8 mouse cellular contexts compared by ENCODE assay signal in the genomic region with DNA sequence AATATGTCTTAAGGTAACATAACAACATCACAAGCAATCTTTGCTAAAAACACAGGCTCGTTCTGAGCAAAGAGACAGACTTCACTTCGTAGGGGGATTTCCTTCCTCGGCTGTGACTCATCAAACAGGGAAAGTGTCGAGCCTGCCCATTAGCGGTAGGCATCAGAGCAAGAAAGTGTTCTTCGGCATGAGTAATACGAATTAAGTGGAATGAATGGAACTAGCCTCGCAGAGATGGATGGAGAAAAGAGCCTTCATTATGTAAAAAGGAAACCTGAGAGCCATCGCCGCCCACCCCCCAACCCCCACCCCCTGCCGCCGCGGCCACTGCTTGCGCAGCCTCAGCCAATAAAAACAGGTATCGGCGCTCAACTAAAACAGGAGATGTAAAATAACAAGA. TPM values are rescaled to one million over a fixed set of nuclear protein-coding genes. Genes with fewer than 3 reads are reported as not detected.
DNase-seq lines count a peak whose midpoint lies in the region; ATAC-seq and TF ChIP-seq lines count a peak whose summit lies in the region.

No protein-coding gene starts in this region.

- peak; percentile 6 for DNase-seq in adrenal gland, postnatal 10 days
- DNase-seq in adrenal gland, postnatal 4 days (ENCODE audit: low spot score in 2 of 2): no peak
- DNase-seq in natural killer cell, adult 2 months (ENCODE audit: low spot score in 2 of 2): peak; percentile 46 to 60
- no peak for DNase-seq in frontal cortex, postnatal 14 days (ENCODE audit: low spot score in 2 of 2)
- DNase-seq in cerebellum, adult 2 months: no peak

- H3K79me3 ChIP-seq in C2C12 (ENCODE audit: low read depth): no peaks in the 10 kb centered on the region

- TF ChIP-seq CTCF in C2C12 (IDR thresholded peaks at IDR 0.05; ENCODE audit: control insufficient read depth, insufficient read depth, insufficient read length): no peak
- no peak for TF ChIP-seq CTCF in cerebellum, adult 2 months (IDR thresholded peaks at IDR 0.05; ENCODE audit: borderline replicate concordance, insufficient read depth, low read depth, low read length)

- peaks cover 10% of the 10 kb centered on the region for H3K4me1 ChIP-seq in embryonic facial prominence, embryonic 13.5 days
- no peaks in the 10 kb centered on the region for H3K4me1 ChIP-seq in intestine, embryonic 15.5 days (replicated peaks)
- no peaks in the 10 kb centered on the region for H3K4me1 ChIP-seq in cerebellum, adult 2 months (ENCODE audit: control insufficient read depth, insufficient read depth, low read length)

- TF ChIP-seq POLR2A in cerebellum, adult 2 months (IDR thresholded peaks at IDR 0.05; ENCODE audit: borderline replicate concordance, insufficient read depth, low read length): no peak

- peak; percentile 53; the same call in 1 of the 2 replicates for ATAC-seq in embryonic facial prominence, embryonic 13.5 days (ENCODE audit: insufficient number of reproducible peaks, insufficient read depth, low FRiP score, low TSS enrichment, low read depth)
- peak; percentile 69 for ATAC-seq in intestine, embryonic 15.5 days

- peak overlapping the region; percentile 44; the same call in 1 of the 2 replicates for H3K27ac ChIP-seq in embryonic facial prominence, embryonic 13.5 days
- H3K27ac ChIP-seq in intestine, embryonic 15.5 days: no peak overlapping the region
- no peak overlapping the region for H3K27ac ChIP-seq in cerebellum, adult 2 months (ENCODE audit: insufficient read depth, low read length)

- no peaks in the 10 kb centered on the region for H3K27me3 ChIP-seq in C2C12 (ENCODE audit: control insufficient read depth, insufficient read depth, insufficient read length)
- H3K27me3 ChIP-seq in embryonic facial prominence, embryonic 13.5 days: peaks cover 10% of the 10 kb centered on the region; the same call in 1 of the 2 replicates
- no peaks in the 10 kb centered on the region for H3K27me3 ChIP-seq in intestine, embryonic 15.5 days (replicated peaks)
- H3K27me3 ChIP-seq in cerebellum, adult 2 months (ENCODE audit: control insufficient read depth, insufficient read depth, low read length): no peaks in the 10 kb centered on the region

- peak overlapping the region; percentile 58 for H3K4me2 ChIP-seq in embryonic facial prominence, embryonic 13.5 days
- peak overlapping the region; percentile 60 for H3K4me2 ChIP-seq in intestine, embryonic 15.5 days (replicated peaks)

- no peaks in the 10 kb centered on the region for H3K79me2 ChIP-seq in C2C12 (ENCODE audit: control insufficient read depth, insufficient read depth)

- H3K9ac ChIP-seq in embryonic facial prominence, embryonic 13.5 days: no peak overlapping the region
- no peak overlapping the region for H3K9ac ChIP-seq in intestine, embryonic 15.5 days

- no peaks in the 10 kb centered on the region for H3K36me3 ChIP-seq in C2C12 (ENCODE audit: control insufficient read depth, insufficient read depth)
- H3K36me3 ChIP-seq in embryonic facial prominence, embryonic 13.5 days: no peaks in the 10 kb centered on the region
- H3K36me3 ChIP-seq in intestine, embryonic 15.5 days: no peaks in the 10 kb centered on the region

- H3K4me3 ChIP-seq in C2C12 (ENCODE audit: insufficient read depth, poor library complexity, severe bottlenecking): no peak overlapping the region
- peak overlapping the region; percentile 37 for H3K4me3 ChIP-seq in embryonic facial prominence, embryonic 13.5 days
- peak overlapping the region; percentile 21 for H3K4me3 ChIP-seq in intestine, embryonic 15.5 days (replicated peaks)
- no peak overlapping the region for H3K4me3 ChIP-seq in cerebellum, adult 2 months (replicated peaks; ENCODE audit: insufficient read depth, low read depth, low read length)

- H3ac ChIP-seq in C2C12 (ENCODE audit: control insufficient read depth, insufficient read length, low read depth): no peak overlapping the region

- no peaks in the 10 kb centered on the region for H3K9me3 ChIP-seq in embryonic facial prominence, embryonic 13.5 days
- H3K9me3 ChIP-seq in intestine, embryonic 15.5 days: no peaks in the 10 kb centered on the region

- WGBS in embryonic facial prominence, embryonic 13.5 days: under 1% methylated on average over 16 of the region's 16 CpGs
- 3% methylated on average over 16 of the region's 16 CpGs for WGBS in intestine, embryonic 15.5 days
- WGBS in cerebellum, adult 2 months: 20% methylated on average over 16 of the region's 16 CpGs

TF ChIP-seq in C2C12, 6 proteins besides CTCF, POLR2A, EP300 and RAD21:
- TF ChIP-seq MYOD1 (IDR thresholded peaks at IDR 0.05; ENCODE audit: control insufficient read depth, insufficient read length, low read depth) (no peak), USF1 (IDR thresholded peaks at IDR 0.05; ENCODE audit: low read depth) (no peak), CEBPB (IDR thresholded peaks at IDR 0.05; ENCODE audit: low read depth) (no peak), MYOG (IDR thresholded peaks at IDR 0.05; ENCODE audit: control insufficient read depth, extremely low read depth, insufficient read length) (no peak), FOSL1 (IDR thresholded peaks at IDR 0.05; ENCODE audit: insufficient read depth, low read length, poor library complexity, severe bottlenecking) (peak; percentile 51)
TF ChIP-seq in C2C12: peak in this region for 1.

RNA-seq across cellular contexts. Expression of gene Nebl, which starts 10.3 kb away (rescaled TPM):
- 1 to 10 TPM; 5.2 to 5.4 TPM for total RNA-seq in adrenal gland, postnatal 10 days (2021)
- total RNA-seq in adrenal gland, postnatal 4 days (2021): 10 to 100 TPM in 1 of 2 experiments, 1 to 10 TPM in 1; 7.9 to 10.2 TPM
- polyA plus RNA-seq in C2C12 (2012; fragmentation: generic; extraction: Trizol): 0.50 TPM
- polyA plus RNA-seq in embryonic facial prominence, embryonic 13.5 days (2015; fragmentation: Nextera tagmentation; extraction: Ambion mirVana): 16.2 and 16.6 TPM in 2 replicates
- polyA plus RNA-seq in intestine, embryonic 15.5 days (2015; fragmentation: Nextera tagmentation; extraction: Ambion mirVana): 0.43 and 1.1 TPM in 2 replicates
- 47.3 and 55.1 TPM in 2 replicates for polyA plus RNA-seq in cerebellum, adult 2 months (2012; rRNA removed)

Comparison
In these comparisons a context has a peak if more than half of its experiments do, and no peak if none do; other contexts are left out.
1. DNase-seq: peak in adrenal gland, postnatal 10 days (single experiment) and natural killer cell, adult 2 months (2 of 2); none in adrenal gland, postnatal 4 days (0 of 2), frontal cortex, postnatal 14 days (0 of 2) and cerebellum, adult 2 months (0 of 2).
2. H3K4me3 ChIP-seq: peak in embryonic facial prominence, embryonic 13.5 days (single experiment) and intestine, embryonic 15.5 days (single experiment); none in C2C12 (single experiment) and cerebellum, adult 2 months (single experiment).